Mouse (Mus musculus) liver, adult (tissue): ENCODE measurements around the gene Aacs.

Source experiments
- GATA4 ChIP-seq: IDR thresholded peaks from 2 replicates; pipeline ENCODE4 v1.6.1; 2014; ENCODE audit warnings: mild to moderate bottlenecking, low read length; ENCODE audit not compliant: insufficient replicate concordance

The Aacs gene

GRCm38 (mm10) chr5:125480434-125481231 lies 5.0 kb downstream of the Aacs start:
- TF ChIP-seq GATA4: no peak

- TF ChIP-seq GATA4: no peak
These were observed 6.9 kb downstream of the Aacs start for GRCm38 (mm10) chr5:125482474-125482873.

- no peak for TF ChIP-seq GATA4
These were observed 8.3 kb downstream of the Aacs start for GRCm38 (mm10) chr5:125483712-125484611.

- TF ChIP-seq GATA4: no peak
These were observed 9.6 kb downstream of the Aacs start for GRCm38 (mm10) chr5:125485031-125485778.

- no peak for TF ChIP-seq GATA4
These were observed 10.5 kb downstream of the Aacs start for GRCm38 (mm10) chr5:125486088-125486487.

GRCm38 (mm10) chr5:125487375-125488115 lies 11.9 kb downstream of the Aacs start:
- TF ChIP-seq GATA4: no peak

- no peak for TF ChIP-seq GATA4
These were observed 12.5 kb downstream of the Aacs start for GRCm38 (mm10) chr5:125488116-125488455.

- no peak for TF ChIP-seq GATA4
These were observed 15.5 kb downstream of the Aacs start for GRCm38 (mm10) chr5:125491107-125491506.

GRCm38 (mm10) chr5:125492379-125493092 lies 16.9 kb downstream of the Aacs start:
- TF ChIP-seq GATA4: no peak

- TF ChIP-seq GATA4: no peak
These were observed 17.4 kb downstream of the Aacs start for GRCm38 (mm10) chr5:125493093-125493423.

GRCm38 (mm10) chr5:125495655-125496054 lies 20.0 kb downstream of the Aacs start:
- TF ChIP-seq GATA4: no peak

GRCm38 (mm10) chr5:125497821-125498600 lies 22.4 kb downstream of the Aacs start:
- TF ChIP-seq GATA4: no peak

GRCm38 (mm10) chr5:125501505-125501904 lies 25.9 kb downstream of the Aacs start:
- TF ChIP-seq GATA4: no peak
